Mouse (Mus musculus) layer of hippocampus, postnatal 36 days (tissue): ENCODE measurements around the gene Ralgps2. TPM values are rescaled to one million over a fixed set of nuclear protein-coding genes. Genes with fewer than 3 reads are reported as not detected.

ENCODE experiments used
- DNase-seq, 2 experiments: peaks; one replicate each; pipeline ENCODE4 v3.0.0; 2022
- total RNA-seq, 2 experiments: library from RNA; stranded (reverse); gene quantifications; 2 replicates each; pipeline ENCODE4 v1.2.3; 2021

Gene Ralgps2
- total RNA-seq, 2 experiments from 2014 or later, result 71.0 to 78.7 TPM

- no peak for DNase-seq
Measured at GRCm38 (mm10) chr1:156891561-156891960, 47.9 kb downstream of the Ralgps2 start.

- DNase-seq, result no peak
Measured at GRCm38 (mm10) chr1:156888830-156889229, 50.6 kb downstream of the Ralgps2 start.

- DNase-seq, result no peak
Measured at GRCm38 (mm10) chr1:156885879-156886278, 53.5 kb downstream of the Ralgps2 start.

- no peak for DNase-seq
Measured at GRCm38 (mm10) chr1:156884782-156885181, 54.6 kb downstream of the Ralgps2 start.

- no peak for DNase-seq
Measured at GRCm38 (mm10) chr1:156870616-156871015, 68.8 kb downstream of the Ralgps2 start.

- no peak for DNase-seq
Measured at GRCm38 (mm10) chr1:156870028-156870427, 69.4 kb downstream of the Ralgps2 start.

GRCm38 (mm10) chr1:156864240-156864639 lies 75.2 kb downstream of the Ralgps2 start:
- no peak for DNase-seq

GRCm38 (mm10) chr1:156863726-156864125 lies 75.7 kb downstream of the Ralgps2 start:
- no peak for DNase-seq

- no peak for DNase-seq
Measured at GRCm38 (mm10) chr1:156861475-156862043, 77.9 kb downstream of the Ralgps2 start.

- DNase-seq, result no peak
Measured at GRCm38 (mm10) chr1:156860266-156860665, 79.2 kb downstream of the Ralgps2 start.

- no peak for DNase-seq
Measured at GRCm38 (mm10) chr1:156859711-156860250, 79.6 kb downstream of the Ralgps2 start.

- no peak for DNase-seq
Measured at GRCm38 (mm10) chr1:156859156-156859555, 80.3 kb downstream of the Ralgps2 start.

GRCm38 (mm10) chr1:156856666-156857065 lies 82.8 kb downstream of the Ralgps2 start:
- no peak for DNase-seq

GRCm38 (mm10) chr1:156854558-156854957 lies 84.9 kb downstream of the Ralgps2 start:
- DNase-seq, result no peak

- no peak for DNase-seq
Measured at GRCm38 (mm10) chr1:156852872-156853271, 86.6 kb downstream of the Ralgps2 start.

- DNase-seq, result no peak
Measured at GRCm38 (mm10) chr1:156852409-156852808, 87.0 kb downstream of the Ralgps2 start.

GRCm38 (mm10) chr1:156847098-156847497 lies 92.3 kb downstream of the Ralgps2 start:
- no peak for DNase-seq

GRCm38 (mm10) chr1:156841625-156842339 lies 97.6 kb downstream of the Ralgps2 start:
- peak; percentile 40 to 41 for DNase-seq

GRCm38 (mm10) chr1:156838695-156839094 lies 100.7 kb downstream of the Ralgps2 start:
- peak; percentile 24 to 27 for DNase-seq

GRCm38 (mm10) chr1:156838177-156838576 lies 101.2 kb downstream of the Ralgps2 start, which contains the start of gene Angptl1:
Angptl1 (plus strand) TSS chr1:156838562.
- DNase-seq, result no peak

GRCm38 (mm10) chr1:156819236-156819635 lies 120.2 kb downstream of the Ralgps2 start:
- DNase-seq, result no peak

GRCm38 (mm10) chr1:156813485-156813884 lies 125.9 kb downstream of the Ralgps2 start:
- DNase-seq, result no peak

GRCm38 (mm10) chr1:156812716-156813115 lies 126.7 kb downstream of the Ralgps2 start:
- no peak for DNase-seq

- DNase-seq, result no peak
Measured at GRCm38 (mm10) chr1:156811928-156812327, 127.5 kb downstream of the Ralgps2 start.
